Mouse (Mus musculus) natural killer cell, adult 2 months (primary cell): ENCODE measurements around the gene Itgb2l.
"Not testable (repeated sequence)": the region's sequence is repeated elsewhere in the genome, so short reads cannot be mapped to it uniquely, and the experiment has no call there.

ENCODE experiments used
- DNase-seq, 2 experiments: peaks; one replicate each; pipeline ENCODE4 v3.0.0; 2022; ENCODE audit warnings: low spot score in 2 of 2

Itgb2l gene

GRCm38 (mm10) chr16:96443468-96443867 lies at the start of gene Itgb2l:
Gene Itgb2l (minus strand): TSS chr16:96443619.
- DNase-seq = no peak

GRCm38 (mm10) chr16:96491530-96491929 lies 48.1 kb upstream of the Itgb2l start:
- no peak for DNase-seq

- no peak for DNase-seq
Measured at GRCm38 (mm10) chr16:96488038-96488437, 44.6 kb upstream of the Itgb2l start.

- DNase-seq = no peak
Measured at GRCm38 (mm10) chr16:96487007-96487684, 43.7 kb upstream of the Itgb2l start.

GRCm38 (mm10) chr16:96481791-96482190 lies 38.4 kb upstream of the Itgb2l start:
- DNase-seq = no peak

- DNase-seq = no peak
Measured at GRCm38 (mm10) chr16:96474185-96474584, 30.8 kb upstream of the Itgb2l start.

- DNase-seq = no peak
Measured at GRCm38 (mm10) chr16:96472816-96473215, 29.4 kb upstream of the Itgb2l start.

- DNase-seq = no peak
Measured at GRCm38 (mm10) chr16:96472361-96472760, 28.9 kb upstream of the Itgb2l start.

- DNase-seq = peak; percentile 9 to 39
Measured at GRCm38 (mm10) chr16:96469640-96470039, 26.2 kb upstream of the Itgb2l start.

- DNase-seq = no peak
Measured at GRCm38 (mm10) chr16:96468698-96469097, 25.3 kb upstream of the Itgb2l start.

- no peak for DNase-seq
Measured at GRCm38 (mm10) chr16:96468011-96468410, 24.6 kb upstream of the Itgb2l start.

GRCm38 (mm10) chr16:96467445-96467844 lies 24.0 kb upstream of the Itgb2l start, which contains the start of gene Pcp4:
Gene Pcp4 (plus strand): TSS chr16:96467606.
- DNase-seq = peak; percentile 18 to 67

- DNase-seq = no peak
Measured at GRCm38 (mm10) chr16:96460788-96461187, 17.4 kb upstream of the Itgb2l start.

- no peak for DNase-seq
Measured at GRCm38 (mm10) chr16:96459356-96459755, 15.9 kb upstream of the Itgb2l start.

- no peak for DNase-seq
Measured at GRCm38 (mm10) chr16:96457612-96458011, 14.2 kb upstream of the Itgb2l start.

GRCm38 (mm10) chr16:96454086-96454485 lies 10.7 kb upstream of the Itgb2l start:
- no peak for DNase-seq

- DNase-seq = not testable (repeated sequence)
Measured at GRCm38 (mm10) chr16:96450871-96451270, 7.5 kb upstream of the Itgb2l start.

GRCm38 (mm10) chr16:96441826-96442225 lies 1.6 kb downstream of the Itgb2l start:
- no peak for DNase-seq

- no peak for DNase-seq
Measured at GRCm38 (mm10) chr16:96440871-96441270, 2.5 kb downstream of the Itgb2l start.

GRCm38 (mm10) chr16:96439682-96440081 lies 3.7 kb downstream of the Itgb2l start:
- DNase-seq = no peak

- no peak for DNase-seq
Measured at GRCm38 (mm10) chr16:96438946-96439345, 4.5 kb downstream of the Itgb2l start.

GRCm38 (mm10) chr16:96434024-96434785 lies 9.2 kb downstream of the Itgb2l start:
- DNase-seq = no peak

GRCm38 (mm10) chr16:96433266-96433665 lies 10.2 kb downstream of the Itgb2l start:
- no peak for DNase-seq
